Mouse (Mus musculus) embryo, embryonic 10.5 days (tissue): ENCODE measurements around the gene Fam78b.
A peak's percentile ranks its signal among the peaks of the same experiment; 100 is the strongest.

Experiments
- DNase-seq: peaks from one replicate; pipeline ENCODE4 v3.0.0-alpha.2; 2015; ENCODE audit warnings: low spot score

The Fam78b gene

DNA sequence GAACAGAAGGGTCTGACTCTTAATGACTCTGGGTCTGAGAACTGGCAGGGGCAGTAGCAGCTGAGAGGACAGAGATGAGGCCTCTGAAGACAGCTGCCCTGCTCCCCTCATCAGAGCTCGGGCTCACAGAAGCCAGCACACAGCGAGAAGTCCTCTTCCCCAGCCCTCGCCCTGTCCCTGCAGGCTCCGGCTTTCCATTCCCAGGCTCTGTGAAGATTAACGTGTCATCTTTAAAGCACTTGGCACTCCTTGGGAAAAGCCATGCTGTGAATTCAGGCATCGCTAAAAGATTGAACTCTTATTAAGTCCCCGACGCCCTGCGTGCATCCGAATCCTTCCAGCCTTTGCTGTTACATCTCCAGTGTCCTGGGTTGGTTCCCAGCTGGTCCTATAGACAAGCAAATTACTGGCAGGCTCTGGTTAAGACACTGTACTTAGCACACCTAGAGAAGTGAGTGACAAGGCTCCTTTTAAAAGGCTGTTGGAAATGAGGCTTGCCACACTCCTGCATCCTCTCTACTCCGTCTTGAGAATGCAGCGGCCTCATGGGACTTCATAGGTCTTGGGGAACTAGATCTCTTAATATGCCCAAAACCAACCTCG lies 30.9 kb downstream of the Fam78b start:
- no peak for DNase-seq

DNA sequence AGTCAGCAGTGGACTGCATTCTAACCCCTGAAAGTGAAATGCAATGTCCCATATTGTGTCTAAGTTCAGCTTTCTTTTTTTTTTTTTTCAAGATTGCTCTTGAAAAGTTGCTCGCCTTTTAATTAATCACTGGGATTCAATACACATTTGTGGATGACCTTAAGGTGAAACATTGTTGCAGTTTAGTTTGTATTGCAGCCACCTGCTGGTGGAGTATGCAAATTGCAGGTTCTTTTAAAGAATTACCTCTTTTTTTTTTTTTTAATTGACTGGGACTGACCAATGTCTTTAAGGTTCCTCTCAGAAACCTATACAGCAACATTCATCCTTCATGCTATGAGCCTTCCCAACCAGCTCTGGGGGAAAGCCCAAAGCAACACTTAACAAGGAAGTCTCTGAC lies 33.2 kb downstream of the Fam78b start:
- DNase-seq: peak; percentile 22

DNA sequence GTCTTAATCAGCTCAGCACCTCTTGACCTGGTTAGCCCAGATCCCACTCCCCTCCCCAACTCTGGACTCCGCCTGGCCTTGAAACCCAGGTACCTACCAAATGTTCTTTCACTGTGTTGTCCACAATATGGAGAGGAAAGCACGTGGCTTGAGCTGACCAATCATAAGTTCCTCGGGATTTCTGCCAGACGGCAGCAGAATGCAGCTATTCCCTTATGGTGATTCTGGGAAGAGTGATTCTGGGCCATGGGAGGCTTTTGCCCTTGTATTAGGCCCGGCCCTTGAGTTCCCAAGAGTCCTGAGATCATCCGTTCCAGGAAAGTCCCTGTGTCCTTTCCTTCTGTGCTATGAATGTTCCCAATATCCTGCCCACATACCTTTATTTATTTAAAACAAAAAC lies 41.3 kb downstream of the Fam78b start:
- DNase-seq: no peak

DNA sequence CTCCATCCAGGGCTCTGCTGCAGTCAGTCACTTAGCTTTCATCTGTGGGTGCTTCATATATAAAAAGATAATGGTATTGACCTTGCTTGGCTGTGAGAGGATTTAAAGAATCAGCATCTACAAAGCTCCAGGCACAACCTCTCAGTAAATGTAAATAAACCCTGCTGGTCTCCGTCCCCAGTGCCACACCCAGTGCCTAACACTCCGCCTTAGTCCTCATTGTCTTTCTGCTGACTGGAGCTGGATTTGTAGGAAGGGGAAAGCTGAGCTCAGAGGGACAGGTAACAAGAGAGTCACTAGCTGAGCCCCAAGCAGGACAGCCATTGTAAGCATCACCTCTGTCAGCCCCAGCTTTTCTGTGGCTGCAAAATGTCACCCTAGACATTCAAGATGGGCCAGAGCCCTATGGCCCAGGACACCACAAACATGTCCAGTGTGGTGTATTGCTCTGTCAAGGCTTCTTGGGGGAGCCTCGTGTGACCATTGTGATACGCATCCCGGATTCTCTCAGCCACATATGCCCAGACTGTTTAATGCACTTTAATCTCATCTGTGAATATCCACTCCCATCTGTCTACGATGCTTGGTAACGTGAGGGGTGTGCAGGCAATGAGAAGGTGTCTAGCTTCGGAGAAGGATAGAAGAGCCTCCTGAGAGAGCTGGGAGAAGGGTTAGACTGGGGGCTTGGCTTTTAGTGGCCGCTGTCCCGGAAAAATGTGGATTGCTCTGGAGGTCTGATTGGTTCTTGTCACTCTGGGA lies 45.1 kb downstream of the Fam78b start:
- DNase-seq: no peak

DNA sequence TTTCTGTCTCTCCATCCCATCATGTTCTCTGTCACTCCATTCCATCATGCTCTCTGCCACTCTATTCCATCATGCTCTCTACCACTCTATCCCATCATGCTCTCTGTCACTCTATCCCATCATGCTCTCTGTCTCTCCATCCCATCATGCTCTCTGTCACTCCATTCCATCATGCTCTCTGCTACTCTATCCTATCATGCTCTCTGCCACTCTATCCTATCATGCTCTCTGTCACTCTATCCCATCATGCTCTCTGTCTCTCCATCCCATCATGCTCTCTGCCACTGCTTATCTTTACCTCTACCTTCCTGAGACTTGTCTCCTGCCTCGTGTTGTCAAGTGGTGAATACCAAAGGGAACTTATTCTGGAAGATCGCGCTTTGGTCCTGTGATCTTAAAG lies 49.6 kb downstream of the Fam78b start:
- no peak for DNase-seq

DNA sequence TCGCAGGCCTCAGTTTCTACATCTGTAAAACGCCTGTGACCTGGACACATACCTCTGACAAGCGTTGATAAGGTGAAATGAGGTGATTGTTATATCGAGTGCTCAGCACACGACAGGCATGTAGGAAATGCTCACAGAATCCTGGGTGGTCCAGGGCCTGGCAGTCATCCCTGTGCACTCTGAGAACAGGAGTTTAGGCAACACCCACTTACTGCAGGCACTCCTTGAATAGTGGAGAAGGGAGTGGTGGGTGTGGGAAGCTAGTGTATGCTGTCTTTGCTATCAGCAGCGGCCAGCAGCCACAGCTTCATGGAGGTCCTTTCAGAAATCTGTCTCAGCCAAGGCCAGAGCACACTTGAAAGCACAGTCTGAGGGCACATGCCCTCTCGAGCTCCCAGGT lies 52.8 kb downstream of the Fam78b start:
- no peak for DNase-seq

DNA sequence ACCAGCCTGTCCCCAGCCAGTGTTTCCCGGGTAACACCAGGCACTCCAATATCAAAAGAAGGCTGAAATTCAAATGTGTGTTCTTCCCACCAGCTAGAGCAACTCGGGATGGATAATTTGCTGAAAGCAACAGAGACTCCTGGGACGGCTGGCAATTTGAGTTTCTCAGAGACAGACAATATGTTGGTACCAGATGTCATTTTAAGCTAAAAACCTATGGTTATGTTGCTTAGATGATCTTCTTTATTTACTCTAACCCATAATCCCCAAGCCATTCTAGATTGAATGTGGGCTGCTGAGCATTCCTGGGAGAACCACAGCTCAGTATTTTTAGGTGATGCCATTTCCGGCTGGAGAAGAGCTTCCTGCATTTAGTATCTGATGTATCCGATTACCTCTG lies 56.3 kb downstream of the Fam78b start:
- no peak for DNase-seq

DNA sequence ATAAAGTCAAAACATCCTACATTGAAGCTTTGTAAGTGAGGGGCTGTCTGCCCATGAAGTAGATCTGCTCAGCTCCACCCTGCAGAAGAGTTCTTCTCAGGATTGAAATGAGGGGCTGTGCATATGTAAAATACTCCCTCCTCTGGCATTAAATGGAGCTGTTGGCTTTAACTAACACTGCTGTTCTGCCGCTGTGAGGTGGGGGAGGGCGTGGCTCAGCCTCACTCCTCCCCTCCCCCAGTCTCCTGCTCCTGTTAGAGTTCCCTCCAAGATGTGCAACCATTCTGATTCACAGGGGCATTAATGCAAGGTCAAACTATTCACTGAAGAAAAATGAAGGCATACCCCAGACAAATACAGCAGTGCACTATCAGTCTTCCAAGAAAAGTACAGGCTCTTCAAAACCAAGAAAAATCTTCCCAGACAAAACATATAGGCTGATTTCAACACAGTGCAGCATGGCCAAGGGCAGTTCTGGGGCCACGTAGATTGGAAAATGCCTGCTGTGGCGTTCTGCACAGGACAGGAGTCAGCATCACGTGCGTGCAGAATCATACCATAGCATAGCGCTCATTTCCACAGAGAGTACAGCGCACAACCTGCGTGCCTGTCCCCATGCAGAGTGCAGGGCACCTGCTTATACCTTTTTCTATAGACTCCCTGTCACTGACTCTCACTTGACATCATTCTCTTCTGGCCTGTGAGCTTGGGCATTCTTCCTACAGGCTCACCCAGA lies 58.5 kb downstream of the Fam78b start:
- DNase-seq: peak; percentile 27

DNA sequence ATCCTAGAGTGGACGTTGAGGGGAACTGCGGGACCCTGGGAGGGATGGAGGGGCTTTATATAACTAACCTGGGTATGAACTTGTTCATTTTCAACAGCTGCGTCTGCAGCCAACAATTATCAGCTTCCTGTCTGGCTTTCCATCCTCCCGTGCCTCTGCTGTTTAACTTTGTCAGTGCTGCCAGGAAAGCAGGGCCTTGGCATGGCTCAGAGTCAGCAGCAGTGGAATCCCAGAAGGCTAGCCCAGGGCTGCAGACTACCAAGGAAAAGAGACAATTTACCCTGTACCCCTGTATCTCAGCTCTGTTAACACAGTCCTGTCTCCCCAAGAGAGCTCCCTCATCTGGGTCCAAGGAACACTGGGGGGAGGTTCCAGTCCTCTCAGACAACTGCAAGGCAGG lies 62.8 kb downstream of the Fam78b start:
- DNase-seq: no peak

DNA sequence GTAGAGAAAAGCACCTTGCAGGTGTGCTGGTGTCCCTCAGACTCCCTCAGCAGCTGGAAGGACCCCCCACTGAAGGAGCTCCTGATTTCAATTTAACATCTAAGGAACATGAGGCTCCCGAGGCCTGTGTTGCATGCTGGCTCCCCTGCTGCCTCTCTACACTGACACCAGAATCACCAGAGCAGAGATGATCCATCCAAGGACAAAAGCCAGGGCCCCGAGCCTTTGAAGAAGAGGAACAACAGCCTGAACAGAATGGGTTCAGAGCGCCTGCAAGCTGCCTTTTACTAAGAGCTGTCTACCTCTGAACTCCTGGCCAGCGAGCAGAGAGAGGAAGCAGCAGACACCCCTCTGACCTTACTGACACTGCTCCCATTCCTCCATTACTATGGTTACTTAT lies 64.3 kb downstream of the Fam78b start:
- no peak for DNase-seq

DNA sequence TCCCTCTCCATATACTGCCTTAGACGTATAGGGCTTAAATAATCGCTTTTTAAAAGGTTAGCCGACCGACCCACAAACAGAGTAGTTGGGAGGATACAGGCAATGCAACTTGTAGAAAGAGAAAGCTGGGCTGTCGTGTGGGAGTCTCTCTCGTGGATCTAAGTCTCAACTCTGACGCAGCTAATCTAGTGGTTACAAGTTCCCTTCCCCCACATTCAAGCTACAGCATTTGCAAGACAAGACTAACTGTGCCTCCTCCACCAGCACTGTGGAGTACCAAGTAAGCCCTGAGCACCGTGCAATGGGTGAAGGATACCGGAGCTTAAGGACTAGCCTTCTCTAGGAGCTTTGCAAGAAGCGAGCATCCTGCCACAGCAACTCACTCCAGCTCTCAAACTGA lies 64.8 kb downstream of the Fam78b start:
- DNase-seq: no peak

DNA sequence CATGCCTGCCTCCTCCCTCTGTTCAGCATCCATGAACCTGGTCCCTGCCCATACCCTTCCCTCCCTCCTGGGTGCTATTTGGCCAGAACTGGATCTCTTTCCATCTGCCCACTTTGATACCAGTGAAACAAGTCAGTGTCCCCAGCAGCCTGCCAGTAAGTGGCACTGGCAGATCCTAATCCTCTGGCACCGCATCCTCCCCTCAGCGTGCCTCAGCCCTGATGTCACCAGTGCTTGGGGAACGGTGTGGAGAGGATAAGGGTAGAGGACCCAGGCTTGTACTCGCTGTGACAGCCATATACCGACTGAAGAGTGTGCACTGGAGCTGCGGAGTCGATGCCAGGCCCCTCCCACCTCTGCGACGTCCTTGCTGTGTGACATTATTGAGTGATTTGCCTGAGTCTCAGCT lies 65.7 kb downstream of the Fam78b start:
- DNase-seq: no peak

DNA sequence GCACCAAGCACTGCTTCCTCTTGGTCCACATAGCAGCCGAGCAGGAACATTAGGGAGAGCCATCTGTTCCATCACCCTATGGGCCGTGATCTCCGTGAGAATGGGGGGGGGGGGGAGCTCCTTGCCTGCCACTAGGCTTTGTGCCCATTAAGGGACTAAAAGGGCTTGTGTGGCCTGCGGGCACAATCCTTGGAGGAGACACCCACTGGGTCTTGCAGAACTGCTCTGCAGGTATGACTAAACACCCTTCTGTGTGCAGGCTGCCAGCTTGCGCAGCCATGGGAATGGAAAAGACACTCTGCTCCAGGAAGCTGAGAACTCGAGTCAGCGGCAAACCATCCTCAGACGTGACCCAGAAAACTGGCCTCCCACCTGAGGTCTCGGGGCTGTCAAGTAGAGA lies 68.5 kb downstream of the Fam78b start:
- no peak for DNase-seq

DNA sequence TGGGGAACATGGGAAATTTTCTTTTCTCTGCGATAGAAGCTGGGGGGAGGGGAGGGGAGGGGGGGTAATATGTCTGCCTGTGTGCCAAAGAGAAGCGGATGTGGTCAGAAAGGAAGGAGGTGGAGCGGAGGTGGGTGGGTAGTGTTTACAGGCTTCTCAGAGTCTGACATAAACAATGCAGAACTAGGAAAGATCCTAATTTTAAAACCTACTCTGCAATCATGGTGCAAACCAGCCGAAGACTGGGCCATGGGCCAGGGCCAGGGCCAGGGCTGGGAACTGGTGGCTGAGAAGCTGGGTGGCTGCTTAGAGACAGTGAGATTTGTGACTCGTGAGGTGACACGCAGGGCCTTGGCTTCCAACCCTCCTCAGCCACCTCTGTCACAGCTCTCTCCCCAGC lies 69.1 kb downstream of the Fam78b start:
- DNase-seq: no peak

DNA sequence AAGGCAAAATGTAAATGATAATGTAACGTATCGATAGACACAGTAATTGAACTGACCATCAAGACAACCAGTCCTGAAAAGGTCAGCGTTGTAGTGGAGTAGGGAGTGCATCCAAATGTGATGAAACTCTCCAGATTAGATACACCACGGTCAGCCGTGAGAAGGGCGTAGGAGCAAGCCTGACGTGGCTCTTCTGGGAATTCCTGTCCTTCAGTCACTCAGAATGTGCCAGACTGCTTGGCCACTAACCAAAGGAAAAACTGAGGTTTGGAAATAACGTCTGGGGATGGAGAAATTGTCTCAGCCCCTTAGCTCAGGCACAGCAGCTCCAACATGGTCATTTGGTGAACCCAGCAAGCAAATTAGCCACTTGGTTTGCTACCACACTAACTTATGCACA lies 74.5 kb downstream of the Fam78b start:
- DNase-seq: no peak

DNA sequence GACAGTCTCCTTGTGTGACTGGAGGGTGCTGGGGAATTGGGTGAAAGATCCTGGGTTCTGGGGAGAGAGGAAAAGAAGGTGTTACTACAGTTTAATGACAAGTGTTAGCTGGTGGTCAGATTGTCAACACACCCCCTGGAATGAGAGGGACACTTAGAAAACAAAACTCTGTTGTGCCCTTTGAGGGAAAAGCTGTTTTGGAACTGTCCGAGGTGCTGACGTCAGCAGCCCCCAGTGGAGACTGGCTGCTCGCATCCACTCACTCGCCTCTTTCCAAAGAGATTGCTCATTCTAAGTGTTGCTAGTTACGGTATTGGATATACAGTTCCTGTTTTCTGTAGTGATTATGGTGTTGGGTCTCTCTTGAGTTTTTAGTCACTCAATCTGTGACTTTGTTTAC lies 78.3 kb downstream of the Fam78b start:
- DNase-seq: peak; percentile 60

DNA sequence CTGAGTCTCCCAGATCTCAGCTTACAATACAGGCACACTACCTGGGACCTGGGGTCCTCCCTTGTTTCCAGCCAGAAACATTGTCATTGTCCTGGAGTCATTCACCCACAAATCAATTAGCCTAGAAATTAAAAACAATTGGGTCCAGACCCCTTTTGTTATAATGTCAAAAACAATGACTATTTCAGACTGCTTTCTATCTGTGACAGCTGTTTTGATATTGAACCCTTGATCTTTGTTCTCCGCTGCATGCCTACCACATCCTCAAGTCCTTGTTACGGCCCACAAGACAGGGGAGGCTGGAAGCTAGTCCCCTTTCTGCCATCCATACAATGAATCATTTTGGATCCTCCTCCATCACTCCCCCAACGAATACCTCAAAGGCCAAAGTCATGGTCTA lies 80.7 kb downstream of the Fam78b start:
- no peak for DNase-seq

DNA sequence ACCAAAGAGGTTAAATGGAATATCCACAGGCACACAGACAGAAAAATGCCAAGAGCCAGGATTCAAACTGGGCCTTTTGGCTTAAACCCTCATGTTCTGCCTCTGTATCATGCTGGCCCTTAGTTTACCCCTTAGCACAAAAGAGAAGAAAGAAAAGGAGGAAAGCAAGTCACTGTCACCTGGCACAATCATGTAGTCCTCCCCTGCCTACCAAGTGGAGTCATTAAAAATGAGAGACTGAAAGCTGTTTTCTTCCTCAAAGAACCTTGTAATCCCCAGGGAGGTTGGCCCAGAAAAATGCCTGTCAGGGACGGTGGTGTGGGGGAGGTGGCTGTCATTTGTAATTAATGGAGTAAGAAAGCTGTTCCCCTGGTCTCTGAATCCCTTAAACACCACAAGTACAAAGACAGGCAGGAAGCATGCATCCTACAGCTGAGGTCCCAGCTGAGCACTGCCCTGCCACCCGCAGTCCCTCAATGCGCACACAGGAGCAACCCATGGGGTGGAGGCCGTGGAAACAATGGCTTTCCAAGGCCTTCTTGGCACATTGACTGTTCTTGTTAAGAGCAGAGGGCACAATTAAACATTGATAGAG lies 81.4 kb downstream of the Fam78b start:
- peak; percentile 64 for DNase-seq

DNA sequence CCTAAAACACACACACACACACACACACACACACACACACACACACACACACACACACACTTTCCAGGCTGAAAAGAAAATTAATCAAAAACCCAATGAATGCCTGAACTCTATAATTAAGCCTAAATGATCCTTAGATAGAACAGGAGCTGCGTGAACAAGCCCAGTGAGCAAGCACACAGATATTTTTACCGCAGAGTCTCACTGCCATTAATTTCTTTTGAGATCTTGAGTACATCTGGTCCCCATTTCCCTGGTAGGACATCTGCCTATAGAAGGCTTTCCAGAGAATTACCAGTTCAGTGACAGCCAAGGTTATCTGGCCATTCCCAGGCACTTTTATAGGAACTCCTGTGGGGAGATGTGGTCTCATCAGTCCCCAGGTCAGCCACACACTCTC lies 82.0 kb downstream of the Fam78b start:
- DNase-seq: no peak

DNA sequence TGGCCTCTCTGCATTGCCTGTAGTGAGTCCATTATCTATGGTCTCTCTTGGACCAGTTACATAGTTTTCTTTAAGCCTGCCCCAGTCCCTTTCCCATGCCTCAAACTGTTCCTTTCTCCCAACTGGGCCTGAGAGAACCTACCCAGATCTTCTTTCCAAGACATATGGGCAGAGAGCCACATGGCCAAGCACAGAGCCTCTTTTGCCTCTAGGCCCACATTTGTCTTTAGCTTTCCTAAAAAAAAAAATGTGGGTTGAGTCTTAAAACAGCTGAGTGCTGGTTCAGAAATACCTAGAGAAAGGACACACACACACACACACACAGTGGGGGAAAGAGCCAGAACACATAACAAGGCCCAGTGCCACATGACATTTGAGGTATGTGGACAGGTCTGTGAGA lies 83.1 kb downstream of the Fam78b start:
- no peak for DNase-seq

DNA sequence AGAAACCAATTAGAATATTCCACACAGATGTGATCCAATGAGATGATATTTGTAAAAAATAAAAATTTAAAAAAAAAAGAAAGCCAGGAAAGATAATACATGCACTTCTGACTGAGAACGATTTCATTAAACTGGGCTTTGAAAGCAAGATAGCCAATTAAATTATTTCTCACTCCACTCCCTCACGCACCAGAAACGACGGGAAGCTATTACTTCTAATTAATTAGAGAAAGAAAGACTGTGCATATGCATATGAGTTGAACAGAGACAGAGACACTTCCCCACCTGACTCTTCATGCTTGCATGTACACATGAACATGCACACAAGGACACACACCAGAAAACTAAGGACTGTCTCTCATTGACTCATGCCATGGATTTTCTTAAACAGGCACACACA lies 84.2 kb downstream of the Fam78b start:
- DNase-seq: no peak

DNA sequence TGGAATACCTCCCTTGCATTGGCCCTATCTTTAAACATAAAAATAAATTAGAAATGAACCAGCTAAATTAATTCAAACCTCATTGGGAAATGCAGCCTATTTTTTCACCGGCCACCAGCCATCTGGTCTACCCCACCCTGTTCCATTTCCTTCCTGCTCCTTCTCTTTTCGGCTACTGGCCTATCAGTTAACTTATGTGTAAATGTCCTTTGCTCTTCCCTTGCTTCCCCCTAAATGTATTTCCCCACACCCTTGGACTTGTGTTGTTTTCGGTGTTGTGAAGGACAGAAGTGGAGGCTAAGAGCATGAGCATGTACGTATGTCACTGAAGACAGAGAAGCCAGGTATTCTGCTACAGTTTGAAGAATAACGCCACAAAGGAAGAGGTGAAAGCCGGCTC lies 89.2 kb downstream of the Fam78b start:
- no peak for DNase-seq

DNA sequence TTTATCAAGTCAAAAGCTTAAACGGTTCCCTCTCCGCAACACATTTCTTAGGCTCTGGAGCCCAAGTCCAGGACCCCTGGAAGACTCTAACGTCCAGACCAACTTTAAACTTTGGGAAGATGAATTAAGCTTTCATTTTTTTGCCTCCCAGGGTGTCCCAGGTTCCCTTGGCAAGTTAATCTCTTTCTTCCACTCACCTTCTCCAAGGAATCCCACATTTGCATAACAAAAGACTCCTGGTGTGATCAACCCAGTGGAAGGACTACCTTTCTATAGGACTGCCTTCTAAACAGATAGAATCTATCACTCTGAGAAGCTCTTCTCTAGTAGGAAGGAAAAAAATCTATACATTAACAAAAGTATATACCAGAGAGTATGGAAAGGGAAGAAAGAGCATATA lies 92.3 kb downstream of the Fam78b start:
- no peak for DNase-seq
